Mouse (Mus musculus): ENCODE results near the gene Wasf2. TPM values are rescaled to one million over a fixed set of nuclear protein-coding genes. Genes with fewer than 3 reads are reported as not detected.
A peak's percentile ranks its signal among the peaks of the same experiment; 100 is the strongest.

The Wasf2 gene
- polyA plus RNA-seq, 1 experiment from 2014 or later = 190 TPM

GRCm38 (mm10) chr4:133174361-133174760 is 44.1 kb downstream of the Wasf2 start:
- DNase-seq (ENCODE audit: low spot score) = peak; percentile 78

- no peak for DNase-seq (ENCODE audit: low spot score)
Measured at GRCm38 (mm10) chr4:133175274-133175673, 45.0 kb downstream of the Wasf2 start.

GRCm38 (mm10) chr4:133175998-133176760 is 45.9 kb downstream of the Wasf2 start:
- DNase-seq (ENCODE audit: low spot score) = no peak

GRCm38 (mm10) chr4:133176761-133177403 is 46.6 kb downstream of the Wasf2 start:
- DNase-seq (ENCODE audit: low spot score) = no peak

- DNase-seq (ENCODE audit: low spot score) = no peak
Measured at GRCm38 (mm10) chr4:133178305-133178704, 48.0 kb downstream of the Wasf2 start.

- DNase-seq (ENCODE audit: low spot score) = no peak
Measured at GRCm38 (mm10) chr4:133179258-133179657, 49.0 kb downstream of the Wasf2 start.

GRCm38 (mm10) chr4:133182439-133183033 is 52.2 kb downstream of the Wasf2 start:
- DNase-seq (ENCODE audit: low spot score) = peak; percentile 50

GRCm38 (mm10) chr4:133184031-133184897 is 54.0 kb downstream of the Wasf2 start:
- DNase-seq (ENCODE audit: low spot score) = no peak

- DNase-seq (ENCODE audit: low spot score) = no peak
Measured at GRCm38 (mm10) chr4:133184898-133185665, 54.8 kb downstream of the Wasf2 start.

GRCm38 (mm10) chr4:133185893-133186292 is 55.6 kb downstream of the Wasf2 start:
- no peak for DNase-seq (ENCODE audit: low spot score)

GRCm38 (mm10) chr4:133186856-133187255 is 56.6 kb downstream of the Wasf2 start:
- DNase-seq (ENCODE audit: low spot score) = no peak

GRCm38 (mm10) chr4:133189396-133189795 is 59.1 kb downstream of the Wasf2 start:
- no peak for DNase-seq (ENCODE audit: low spot score)

GRCm38 (mm10) chr4:133194482-133194881 is 64.2 kb downstream of the Wasf2 start:
- no peak for DNase-seq (ENCODE audit: low spot score)

GRCm38 (mm10) chr4:133195014-133195413 is 64.7 kb downstream of the Wasf2 start:
- no peak for DNase-seq (ENCODE audit: low spot score)

- DNase-seq (ENCODE audit: low spot score) = no peak
Measured at GRCm38 (mm10) chr4:133196136-133196535, 65.8 kb downstream of the Wasf2 start.

- DNase-seq (ENCODE audit: low spot score) = peak; percentile 76
Measured at GRCm38 (mm10) chr4:133196852-133197251, 66.5 kb downstream of the Wasf2 start.

GRCm38 (mm10) chr4:133197355-133197754 is 67.0 kb downstream of the Wasf2 start:
- DNase-seq (ENCODE audit: low spot score) = no peak

- no peak for DNase-seq (ENCODE audit: low spot score)
Measured at GRCm38 (mm10) chr4:133197801-133198286, 67.5 kb downstream of the Wasf2 start.

GRCm38 (mm10) chr4:133198337-133199180 is 68.3 kb downstream of the Wasf2 start:
- DNase-seq (ENCODE audit: low spot score) = no peak

- no peak for DNase-seq (ENCODE audit: low spot score)
Measured at GRCm38 (mm10) chr4:133199743-133200142, 69.4 kb downstream of the Wasf2 start.
